Mouse (Mus musculus): ENCODE measurements around the gene Gm867.

DNA sequence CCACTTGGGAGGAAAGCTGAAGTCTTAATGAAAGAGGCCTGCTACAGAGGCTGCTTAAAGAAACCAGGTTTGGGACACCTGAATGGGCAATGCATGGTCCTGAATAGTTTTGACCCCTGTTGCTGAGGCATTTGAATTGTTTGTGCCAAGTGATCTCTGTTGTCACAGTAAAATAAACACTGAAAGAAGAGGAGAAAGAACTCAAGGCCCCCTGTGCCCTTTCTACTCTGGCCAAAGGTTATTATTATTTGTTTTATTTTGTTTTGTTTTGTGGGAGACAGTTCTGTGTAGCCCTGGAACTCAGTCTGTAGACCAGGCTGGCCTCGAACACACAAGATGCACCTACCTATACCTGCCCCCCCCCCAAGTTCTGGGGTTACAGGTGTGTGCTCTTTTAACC, 5.5 kb downstream of the Gm867 start:
- no peak for TF ChIP-seq CTCF (IDR thresholded peaks at IDR 0.05; ENCODE audit: extremely low read depth, insufficient read depth, insufficient read length, insufficient replicate concordance)
- TF ChIP-seq POLR2A (IDR thresholded peaks at IDR 0.05; ENCODE audit: low read depth, low read length): no peak
